ENCODE assay signal across 10 mouse cellular contexts in genomic region chr14:79660467-79660866, GRCm38 (mm10). TPM values are rescaled to one million over a fixed set of nuclear protein-coding genes. Genes with fewer than 3 reads are reported as not detected.
A peak's percentile ranks its signal among the peaks of the same experiment; 100 is the strongest.
DNase-seq lines count a peak whose midpoint lies in the region; ATAC-seq and TF ChIP-seq lines count a peak whose summit lies in the region.
"Had no signal": no experiment of that assay in that cellular context is flagged by ENCODE, and none has a peak within 500 bp of the region (broad histone marks: within the 10 kb centered on the region; RNA-seq: fewer than 3 reads in every experiment).

No protein-coding gene starts in this region.

- peaks cover 30% of the 10 kb centered on the region for H3K4me1 ChIP-seq in hindbrain, embryonic 12.5 days
- H3K4me1 ChIP-seq in hindbrain, embryonic 16.5 days (ENCODE audit: control insufficient read depth, insufficient read depth, low read depth, low read length) = peaks cover 9% of the 10 kb centered on the region
- H3K4me1 ChIP-seq in midbrain, embryonic 12.5 days = peaks cover 15% of the 10 kb centered on the region
- H3K4me1 ChIP-seq in midbrain, embryonic 15.5 days = peaks cover 15% of the 10 kb centered on the region
- H3K4me1 ChIP-seq in limb, embryonic 10.5 days = peaks cover 13% of the 10 kb centered on the region
- H3K4me1 ChIP-seq in neural tube, embryonic 14.5 days (ENCODE audit: control insufficient read depth, insufficient read depth, low read length) = peaks cover 20% of the 10 kb centered on the region
- H3K4me1 ChIP-seq in midbrain, postnatal 0 days (ENCODE audit: insufficient read depth, low read length) = no peaks in the 10 kb centered on the region

- DNase-seq in limb, embryonic 10.5 days (ENCODE audit: low spot score) = no peak
- no peak for DNase-seq in retina, embryonic 14.5 days (ENCODE audit: low spot score)
- DNase-seq in midbrain, postnatal 0 days (ENCODE audit: low spot score) = no peak

- H3K9me3 ChIP-seq in hindbrain, embryonic 12.5 days (replicated peaks) = no peaks in the 10 kb centered on the region
- H3K9me3 ChIP-seq in hindbrain, embryonic 16.5 days (ENCODE audit: control insufficient read depth, low read length) = no peaks in the 10 kb centered on the region
- no peaks in the 10 kb centered on the region for H3K9me3 ChIP-seq in midbrain, embryonic 12.5 days
- no peaks in the 10 kb centered on the region for H3K9me3 ChIP-seq in midbrain, embryonic 15.5 days
- H3K9me3 ChIP-seq in limb, embryonic 10.5 days (replicated peaks) = no peaks in the 10 kb centered on the region
- no peaks in the 10 kb centered on the region for H3K9me3 ChIP-seq in neural tube, embryonic 14.5 days (ENCODE audit: control insufficient read depth, low read length)
- no peaks in the 10 kb centered on the region for H3K9me3 ChIP-seq in midbrain, postnatal 0 days (ENCODE audit: low read length)

- H3K4me3 ChIP-seq in hindbrain, embryonic 12.5 days = no peak overlapping the region
- H3K4me3 ChIP-seq in hindbrain, embryonic 16.5 days (ENCODE audit: low read length) = no peak overlapping the region
- H3K4me3 ChIP-seq in midbrain, embryonic 12.5 days = no peak overlapping the region
- H3K4me3 ChIP-seq in midbrain, embryonic 15.5 days = no peak overlapping the region
- H3K4me3 ChIP-seq in limb, embryonic 10.5 days = peak overlapping the region; percentile 34; the same call in 1 of the 2 replicates
- no peak overlapping the region for H3K4me3 ChIP-seq in neural tube, embryonic 14.5 days (ENCODE audit: low read depth, low read length)
- no peak overlapping the region for H3K4me3 ChIP-seq in midbrain, postnatal 0 days (ENCODE audit: low read depth, low read length)

- H3K27ac ChIP-seq in hindbrain, embryonic 12.5 days = no peak overlapping the region; the same call in 1 of the 2 replicates
- no peak overlapping the region for H3K27ac ChIP-seq in hindbrain, embryonic 16.5 days (ENCODE audit: low read depth, low read length)
- no peak overlapping the region for H3K27ac ChIP-seq in midbrain, embryonic 12.5 days (replicated peaks)
- H3K27ac ChIP-seq in midbrain, embryonic 15.5 days = no peak overlapping the region
- H3K27ac ChIP-seq in limb, embryonic 10.5 days = no peak overlapping the region
- H3K27ac ChIP-seq in neural tube, embryonic 14.5 days (ENCODE audit: low read depth, low read length) = peak overlapping the region; percentile 28; the same call in 1 of the 2 replicates
- H3K27ac ChIP-seq in midbrain, postnatal 0 days (ENCODE audit: low read depth, low read length) = no peak overlapping the region

- ATAC-seq in hindbrain, embryonic 12.5 days (ENCODE audit: low FRiP score) = no peak
- ATAC-seq in hindbrain, embryonic 16.5 days = no peak
- no peak for ATAC-seq in midbrain, embryonic 12.5 days (ENCODE audit: low FRiP score, low read depth)
- no peak for ATAC-seq in midbrain, embryonic 15.5 days (replicated peaks)
- no peak for ATAC-seq in neural tube, embryonic 14.5 days (ENCODE audit: low read depth)
- ATAC-seq in midbrain, postnatal 0 days (ENCODE audit: low FRiP score) = no peak

- peaks cover 7% of the 10 kb centered on the region; the same call in 1 of the 2 replicates for H3K27me3 ChIP-seq in hindbrain, embryonic 12.5 days
- no peaks in the 10 kb centered on the region for H3K27me3 ChIP-seq in hindbrain, embryonic 16.5 days (replicated peaks; ENCODE audit: control insufficient read depth, insufficient read depth, low read length)
- peaks cover 15% of the 10 kb centered on the region for H3K27me3 ChIP-seq in midbrain, embryonic 12.5 days
- 0 out of 2 replicates have a peak, but pooled peaks cover 4% of the 10 kb centered on the region for H3K27me3 ChIP-seq in midbrain, embryonic 15.5 days (replicated peaks)
- peaks cover 24% of the 10 kb centered on the region for H3K27me3 ChIP-seq in limb, embryonic 10.5 days (ENCODE audit: low read depth, poor library complexity, severe bottlenecking)
- no peaks in the 10 kb centered on the region for H3K27me3 ChIP-seq in neural tube, embryonic 14.5 days (ENCODE audit: control insufficient read depth, insufficient read depth, low read length)
- no peaks in the 10 kb centered on the region for H3K27me3 ChIP-seq in midbrain, postnatal 0 days (ENCODE audit: insufficient read depth, low read length)

- no peak for TF ChIP-seq CTCF in midbrain, postnatal 0 days (IDR thresholded peaks at IDR 0.05)

- peak overlapping the region; percentile 50; the same call in 1 of the 2 replicates for H3K4me2 ChIP-seq in hindbrain, embryonic 12.5 days (replicated peaks)
- no peak overlapping the region for H3K4me2 ChIP-seq in hindbrain, embryonic 16.5 days (ENCODE audit: low read length)
- peak overlapping the region; percentile 52; the same call in 1 of the 2 replicates for H3K4me2 ChIP-seq in midbrain, embryonic 12.5 days (replicated peaks)
- H3K4me2 ChIP-seq in midbrain, embryonic 15.5 days = no peak overlapping the region
- H3K4me2 ChIP-seq in neural tube, embryonic 14.5 days (ENCODE audit: low read depth, low read length) = peak overlapping the region; percentile 32; the same call in 1 of the 2 replicates
- H3K4me2 ChIP-seq in midbrain, postnatal 0 days (ENCODE audit: low read depth, low read length, poor library complexity, severe bottlenecking) = no peak overlapping the region

- 44% methylated on average over 5 of the region's 5 CpGs for WGBS in hindbrain, embryonic 12.5 days
- WGBS in hindbrain, embryonic 16.5 days = 34% methylated on average over 5 of the region's 5 CpGs
- 45% methylated on average over 5 of the region's 5 CpGs for WGBS in midbrain, embryonic 12.5 days
- 37% methylated on average over 5 of the region's 5 CpGs for WGBS in midbrain, embryonic 15.5 days
- WGBS in limb, embryonic 10.5 days = 69% methylated on average over 5 of the region's 5 CpGs
- 21% methylated on average over 5 of the region's 5 CpGs for WGBS in neural tube, embryonic 14.5 days
- 36% methylated on average over 5 of the region's 5 CpGs for WGBS in midbrain, postnatal 0 days

- H3K36me3 ChIP-seq in hindbrain, embryonic 12.5 days = no peaks in the 10 kb centered on the region
- H3K36me3 ChIP-seq in hindbrain, embryonic 16.5 days (ENCODE audit: control insufficient read depth, insufficient read depth, low read length) = no peaks in the 10 kb centered on the region
- H3K36me3 ChIP-seq in midbrain, embryonic 12.5 days = no peaks in the 10 kb centered on the region
- H3K36me3 ChIP-seq in midbrain, embryonic 15.5 days (replicated peaks) = no peaks in the 10 kb centered on the region
- no peaks in the 10 kb centered on the region for H3K36me3 ChIP-seq in limb, embryonic 10.5 days
- H3K36me3 ChIP-seq in neural tube, embryonic 14.5 days (ENCODE audit: control insufficient read depth, insufficient read depth, low read length) = no peaks in the 10 kb centered on the region
- no peaks in the 10 kb centered on the region for H3K36me3 ChIP-seq in midbrain, postnatal 0 days (ENCODE audit: insufficient read depth, low read length)

- no peak overlapping the region for H3K9ac ChIP-seq in hindbrain, embryonic 12.5 days
- no peak overlapping the region for H3K9ac ChIP-seq in hindbrain, embryonic 16.5 days (ENCODE audit: low read depth, low read length)
- no peak overlapping the region for H3K9ac ChIP-seq in midbrain, embryonic 12.5 days (replicated peaks)
- no peak overlapping the region for H3K9ac ChIP-seq in midbrain, embryonic 15.5 days
- H3K9ac ChIP-seq in neural tube, embryonic 14.5 days (replicated peaks; ENCODE audit: low read depth, low read length) = no peak overlapping the region
- no peak overlapping the region for H3K9ac ChIP-seq in midbrain, postnatal 0 days (replicated peaks; ENCODE audit: low read length, poor library complexity, severe bottlenecking)

RNA-seq across cellular contexts. Expression of gene Cnmd, which starts 1.5 kb away (rescaled TPM):
- 66.9 and 90.7 TPM in 2 replicates for polyA plus RNA-seq in hindbrain, embryonic 12.5 days (2016; fragmentation: Nextera tagmentation; extraction: Ambion mirVana)
- 2.8 and 6.9 TPM in 2 replicates for polyA plus RNA-seq in hindbrain, embryonic 16.5 days (2015; fragmentation: Nextera tagmentation; extraction: Ambion mirVana)
- polyA plus RNA-seq in midbrain, embryonic 12.5 days (2016; fragmentation: Nextera tagmentation; extraction: Ambion mirVana) = 8.4 and 20.6 TPM in 2 replicates
- 1.9 and 2.1 TPM in 2 replicates for polyA plus RNA-seq in midbrain, embryonic 15.5 days (2015; fragmentation: Nextera tagmentation; extraction: Ambion mirVana)
- 0.20 and 4.9 TPM in 2 replicates for polyA plus RNA-seq in limb, embryonic 10.5 days (2016; fragmentation: Nextera tagmentation; extraction: Ambion mirVana)
- 1.5 and 13.4 TPM in 2 replicates for polyA plus RNA-seq in neural tube, embryonic 14.5 days (2014; fragmentation: Nextera tagmentation; extraction: Ambion mirVana)
- total RNA-seq in midbrain, postnatal 0 days (2014; rRNA removed) = 2.0 and 3.1 TPM in 2 replicates
- polyA plus RNA-seq in midbrain, postnatal 0 days (2015; fragmentation: Nextera tagmentation; extraction: Ambion mirVana) = 4.0 and 4.3 TPM in 2 replicates
- total RNA-seq: monocyte, adult 5-6 weeks had no signal
- polyA plus RNA-seq: spleen, adult 2 months had no signal

Comparison
In these comparisons a context has a peak if more than half of its experiments do, and no peak if none do; other contexts are left out.
1. H3K4me2 ChIP-seq: peak in hindbrain, embryonic 12.5 days (single experiment), midbrain, embryonic 12.5 days (single experiment) and neural tube, embryonic 14.5 days (single experiment); none in hindbrain, embryonic 16.5 days (single experiment), midbrain, embryonic 15.5 days (single experiment) and midbrain, postnatal 0 days (single experiment).